Mouse (Mus musculus) G1E (cell line): ENCODE measurements around the gene Fmo6.

Experiments
- CTCF ChIP-seq: IDR thresholded peaks from 2 replicates; pipeline ENCODE4 v1.5.1; 2012; ENCODE audit warnings: low read depth, low read length, inconsistent platforms, mixed read lengths
- GATA1 ChIP-seq: IDR thresholded peaks from 2 replicates; pipeline ENCODE4 v1.6.1; 2012; ENCODE audit warnings: borderline replicate concordance, low read length, inconsistent platforms, mixed read lengths
- POLR2AphosphoS5 ChIP-seq: IDR thresholded peaks from 2 replicates; pipeline ENCODE4 v1.6.1; 2012; ENCODE audit warnings: low read depth, low read length, inconsistent platforms; ENCODE audit not compliant: insufficient replicate concordance

- no peak for TF ChIP-seq POLR2AphosphoS5
- no peak for TF ChIP-seq CTCF
- TF ChIP-seq GATA1, result no peak
Observed at GRCm38 (mm10) chr1:162937970-162938695, 818 bp upstream of the Fmo6 start.
